Mouse (Mus musculus): ENCODE results near the gene Car2. TPM values are rescaled to one million over a fixed set of nuclear protein-coding genes. Genes with fewer than 3 reads are reported as not detected.

Car2 gene
- polyA plus RNA-seq (2015; fragmentation: Nextera tagmentation; extraction: Ambion mirVana) = 53.3 and 79.5 TPM in 2 replicates

DNA sequence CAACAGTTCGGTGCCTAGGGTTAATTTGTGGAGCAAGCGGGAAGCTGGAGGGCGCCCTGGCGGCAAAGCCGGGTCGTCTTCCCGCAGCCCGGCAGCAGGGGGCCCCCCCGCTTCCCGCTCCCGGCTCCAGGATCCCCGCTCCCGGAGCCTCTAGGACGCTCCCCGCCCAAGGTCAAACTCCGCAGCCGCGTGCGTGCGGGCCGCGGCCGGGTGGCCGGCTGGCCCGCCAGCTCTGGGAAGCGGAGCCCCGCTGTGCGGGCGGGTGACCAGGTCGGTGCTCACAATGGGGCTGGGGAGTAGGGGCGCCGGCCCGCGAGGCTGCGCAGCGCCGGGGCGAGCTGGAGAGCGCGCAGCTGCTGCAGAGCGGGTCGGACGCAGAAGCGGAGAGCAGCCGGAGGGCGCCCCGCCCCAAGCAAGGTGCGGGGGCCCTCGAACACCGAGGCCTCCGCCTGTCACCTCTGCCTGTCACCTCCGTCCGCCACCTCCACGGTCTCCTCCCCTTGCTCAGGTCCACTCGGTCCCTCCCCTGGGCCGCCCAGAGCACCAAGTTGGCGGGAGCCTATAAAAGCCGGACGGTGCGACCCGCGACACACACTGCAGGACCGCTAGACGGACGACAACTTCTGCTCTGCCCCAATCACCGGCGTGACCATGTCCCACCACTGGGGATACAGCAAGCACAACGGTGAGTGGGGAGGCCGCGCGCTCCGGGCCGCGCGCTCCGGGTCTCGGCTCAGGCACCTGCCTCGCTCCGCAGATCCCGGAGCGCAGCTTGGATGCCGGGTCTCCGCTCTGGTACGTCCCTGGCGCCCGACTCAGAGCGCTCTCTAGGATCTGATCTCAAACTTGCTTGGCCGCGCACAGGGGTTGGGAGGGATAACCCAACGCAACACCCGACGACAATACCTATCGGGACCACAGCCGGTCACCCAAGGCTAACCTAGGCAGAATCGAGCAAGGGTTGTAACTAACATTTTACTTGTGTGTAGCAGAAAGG lies at the start of gene Car2:
Car2 (plus strand) TSS at position 172 of the 997 bp plus-strand sequence.
- H3K9me3 ChIP-seq (replicated peaks) = no peaks in the 10 kb centered on the region
- H3K27ac ChIP-seq = peak within 1 kb of the TSS; percentile 82
- H3K4me1 ChIP-seq (replicated peaks) = peaks cover 7% of the 10 kb centered on the region; the same call in 1 of the 2 replicates
- H3K27me3 ChIP-seq = no peaks in the 10 kb centered on the region
- H3K4me3 ChIP-seq = peak within 1 kb of the TSS; percentile 93
- peak; percentile 86 for ATAC-seq (replicated peaks; ENCODE audit: insufficient number of reproducible peaks, insufficient read depth, low FRiP score, low read depth)
- H3K9ac ChIP-seq = peak within 1 kb of the TSS; percentile 77
- no peaks in the 10 kb centered on the region for H3K36me3 ChIP-seq
- H3K4me2 ChIP-seq = peak within 1 kb of the TSS; percentile 87
- under 1% methylated on average over 92 of the region's 95 CpGs for WGBS

DNA sequence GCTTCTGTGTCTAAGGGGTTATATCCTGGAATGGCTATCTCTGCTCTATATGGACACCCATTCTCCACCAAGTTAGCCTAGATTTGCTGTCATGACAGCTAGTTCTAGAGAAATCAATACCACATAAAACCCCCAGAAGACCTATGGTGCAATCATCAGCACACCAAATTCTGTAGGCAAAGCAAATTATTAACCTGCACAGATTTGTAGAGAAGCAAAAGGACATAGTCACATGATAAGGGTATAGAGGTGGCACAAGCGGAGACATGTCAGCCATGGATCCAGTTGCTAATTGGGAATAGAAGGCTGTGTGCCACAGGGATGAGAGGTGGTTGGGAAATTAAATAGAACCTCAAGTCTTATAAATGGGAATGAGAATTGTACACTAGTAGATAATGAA lies 47.1 kb upstream of the Car2 start:
- Histone ChIP-seq H3K4me2 (no peak overlapping the region), H3K9me3 (replicated peaks) (no peaks in the 10 kb centered on the region), H3K4me3 (no peak overlapping the region), H3K4me1 (replicated peaks) (no peaks in the 10 kb centered on the region), H3K27ac (no peak overlapping the region), H3K36me3 (no peaks in the 10 kb centered on the region), H3K27me3 (no peaks in the 10 kb centered on the region), H3K9ac (no peak overlapping the region)
- 83% methylated on average over 1 of the region's 1 CpGs for WGBS
- ATAC-seq (replicated peaks; ENCODE audit: insufficient number of reproducible peaks, insufficient read depth, low FRiP score, low read depth) = no peak

DNA sequence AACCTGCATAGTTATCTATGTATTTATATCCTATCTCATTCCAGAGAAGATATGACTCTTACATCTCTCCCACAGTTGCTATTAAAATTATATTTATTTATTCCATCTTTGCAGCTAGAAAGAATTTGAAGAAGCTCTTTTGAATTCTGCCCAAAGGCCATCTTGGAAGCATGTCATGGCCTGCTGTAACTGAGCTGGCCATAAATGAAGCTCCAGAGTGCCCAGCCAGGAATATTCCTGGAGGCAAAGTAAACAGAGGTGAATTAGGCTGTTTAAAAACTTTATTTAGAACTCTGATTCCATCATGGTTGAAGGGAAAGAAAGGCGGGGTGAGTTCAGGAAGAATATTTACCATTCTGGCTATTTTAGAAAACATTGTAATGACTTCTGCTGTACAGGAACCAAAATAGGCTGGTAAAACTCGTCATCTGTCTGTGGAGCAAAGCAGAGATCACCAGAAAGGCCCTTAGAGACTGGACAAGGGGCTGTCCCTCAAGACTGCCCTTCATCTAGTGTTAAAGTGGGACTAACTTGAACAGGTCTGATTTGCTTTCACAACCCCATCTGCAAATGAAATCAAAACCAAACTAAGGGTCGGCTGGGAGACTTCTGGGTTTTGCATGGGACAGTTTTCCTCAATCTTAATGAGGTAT lies 46.5 kb upstream of the Car2 start:
- H3K4me3 ChIP-seq = no peak overlapping the region
- no peak overlapping the region for H3K9ac ChIP-seq
- 66% methylated on average over 3 of the region's 3 CpGs for WGBS
- H3K9me3 ChIP-seq (replicated peaks) = no peaks in the 10 kb centered on the region
- no peak overlapping the region for H3K27ac ChIP-seq
- no peak overlapping the region for H3K4me2 ChIP-seq
- no peak for ATAC-seq (replicated peaks; ENCODE audit: insufficient number of reproducible peaks, insufficient read depth, low FRiP score, low read depth)
- H3K36me3 ChIP-seq = no peaks in the 10 kb centered on the region
- no peaks in the 10 kb centered on the region for H3K27me3 ChIP-seq
- H3K4me1 ChIP-seq (replicated peaks) = no peaks in the 10 kb centered on the region

DNA sequence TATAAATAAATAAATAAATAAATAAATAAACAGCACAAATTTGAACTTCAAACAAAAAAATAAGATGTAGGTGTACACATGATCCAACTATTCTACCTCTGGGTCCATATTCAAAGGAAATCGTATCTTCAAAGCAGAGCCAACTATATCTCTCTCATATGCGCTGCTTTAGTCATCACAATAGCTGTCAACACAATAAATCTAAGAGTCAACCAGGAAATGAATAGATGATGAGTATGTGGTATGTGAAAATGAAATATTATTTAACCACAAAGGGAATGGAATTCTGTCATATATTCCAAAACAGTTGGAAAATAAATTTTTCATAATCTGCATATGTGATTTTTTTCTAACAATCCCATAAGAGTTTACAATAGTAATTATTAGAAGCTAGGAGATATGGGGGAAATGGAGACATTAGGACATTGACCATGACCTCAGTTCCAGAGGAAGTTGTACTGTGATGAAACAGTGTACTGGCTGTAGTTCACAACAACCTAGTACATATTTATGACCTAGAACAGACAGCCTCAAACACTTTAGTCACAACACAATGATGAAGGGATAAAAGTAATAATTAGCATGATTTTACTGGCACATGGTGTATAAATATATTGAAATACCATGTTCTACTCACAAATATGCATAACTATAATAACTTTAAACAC lies 37.4 kb upstream of the Car2 start:
- Histone ChIP-seq H3K9me3 (replicated peaks) (no peaks in the 10 kb centered on the region), H3K27ac (no peak overlapping the region), H3K4me2 (no peak overlapping the region), H3K4me1 (replicated peaks) (no peaks in the 10 kb centered on the region), H3K36me3 (no peaks in the 10 kb centered on the region), H3K4me3 (no peak overlapping the region), H3K9ac (no peak overlapping the region), H3K27me3 (no peaks in the 10 kb centered on the region)
- no peak for ATAC-seq (replicated peaks; ENCODE audit: insufficient number of reproducible peaks, insufficient read depth, low FRiP score, low read depth)
- 74% methylated on average over 2 of the region's 2 CpGs for WGBS

DNA sequence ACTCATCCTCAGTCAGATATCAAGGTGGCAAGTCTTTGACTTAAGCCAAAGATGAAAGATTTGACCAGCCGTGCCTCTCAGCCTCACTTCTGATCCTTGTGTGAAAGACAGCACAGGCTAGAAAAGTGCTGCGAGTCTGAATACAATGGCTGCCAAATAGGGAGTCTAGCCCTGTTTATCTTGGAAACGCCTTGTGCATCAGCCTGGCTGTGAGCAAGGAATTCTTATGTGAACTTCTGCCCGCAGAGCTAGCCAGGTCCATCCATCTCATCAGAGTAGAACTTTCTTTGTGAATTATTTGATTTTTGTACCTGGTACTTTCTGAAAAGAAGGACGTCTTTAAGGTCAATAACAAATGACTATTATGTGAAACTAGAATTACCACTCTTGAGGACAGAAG lies 32.1 kb upstream of the Car2 start:
- no peaks in the 10 kb centered on the region for H3K9me3 ChIP-seq (replicated peaks)
- no peak for ATAC-seq (replicated peaks; ENCODE audit: insufficient number of reproducible peaks, insufficient read depth, low FRiP score, low read depth)
- H3K36me3 ChIP-seq = no peaks in the 10 kb centered on the region
- no peaks in the 10 kb centered on the region for H3K4me1 ChIP-seq (replicated peaks)
- H3K4me2 ChIP-seq = no peak overlapping the region
- H3K27me3 ChIP-seq = no peaks in the 10 kb centered on the region
- WGBS = 50% methylated on average over 5 of the region's 5 CpGs
- H3K9ac ChIP-seq = no peak overlapping the region
- no peak overlapping the region for H3K4me3 ChIP-seq
- no peak overlapping the region for H3K27ac ChIP-seq

DNA sequence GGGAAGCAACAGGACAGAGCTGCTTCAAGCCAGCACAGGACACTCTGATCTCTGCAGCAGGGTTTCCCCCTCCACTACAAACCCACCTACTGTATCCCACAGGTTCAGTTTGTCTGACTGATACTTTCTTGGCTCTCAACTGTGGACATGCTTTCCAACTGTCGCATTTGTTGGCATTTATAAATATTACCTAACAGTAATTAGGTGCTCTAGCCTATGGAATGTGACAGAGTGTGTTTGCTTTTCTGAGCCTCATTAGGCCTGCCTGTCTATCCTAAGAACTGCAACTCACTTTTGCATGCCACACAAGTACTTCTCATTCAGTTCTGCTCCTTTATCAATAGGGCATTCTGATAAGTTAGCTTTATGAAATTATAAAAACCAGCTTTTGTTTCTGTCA lies 31.6 kb upstream of the Car2 start:
- Histone ChIP-seq H3K27me3 (no peaks in the 10 kb centered on the region), H3K27ac (no peak overlapping the region), H3K4me3 (no peak overlapping the region), H3K36me3 (no peaks in the 10 kb centered on the region), H3K4me2 (no peak overlapping the region), H3K9ac (no peak overlapping the region), H3K9me3 (replicated peaks) (no peaks in the 10 kb centered on the region), H3K4me1 (replicated peaks) (no peaks in the 10 kb centered on the region)
- 42% methylated on average over 1 of the region's 1 CpGs for WGBS
- no peak for ATAC-seq (replicated peaks; ENCODE audit: insufficient number of reproducible peaks, insufficient read depth, low FRiP score, low read depth)

DNA sequence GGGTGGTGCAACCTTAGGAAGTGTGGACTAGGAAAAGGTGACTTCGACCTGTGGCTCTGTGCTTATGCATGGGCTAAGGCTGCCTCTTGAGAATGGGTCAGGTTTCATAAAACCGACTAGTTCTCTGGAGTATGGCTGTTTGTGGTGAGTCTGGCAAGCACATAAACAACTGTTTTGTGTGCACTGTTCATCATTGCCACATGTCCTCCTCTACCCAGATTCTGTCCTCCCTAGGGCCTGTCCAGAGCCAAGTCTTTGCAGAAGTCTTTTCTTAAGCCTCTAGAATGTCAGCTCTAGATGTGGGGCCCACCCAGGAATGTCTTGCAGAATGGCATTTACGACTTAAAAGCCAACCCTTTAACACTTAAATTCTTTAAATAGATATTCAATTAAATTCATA lies 28.2 kb upstream of the Car2 start:
- Histone ChIP-seq H3K27ac (no peak overlapping the region), H3K4me1 (replicated peaks) (peaks cover 5% of the 10 kb centered on the region), H3K4me3 (no peak overlapping the region), H3K9ac (no peak overlapping the region), H3K9me3 (replicated peaks) (no peaks in the 10 kb centered on the region), H3K4me2 (no peak overlapping the region), H3K27me3 (no peaks in the 10 kb centered on the region), H3K36me3 (no peaks in the 10 kb centered on the region)
- 69% methylated on average over 3 of the region's 3 CpGs for WGBS
- no peak for ATAC-seq (replicated peaks; ENCODE audit: insufficient number of reproducible peaks, insufficient read depth, low FRiP score, low read depth)

DNA sequence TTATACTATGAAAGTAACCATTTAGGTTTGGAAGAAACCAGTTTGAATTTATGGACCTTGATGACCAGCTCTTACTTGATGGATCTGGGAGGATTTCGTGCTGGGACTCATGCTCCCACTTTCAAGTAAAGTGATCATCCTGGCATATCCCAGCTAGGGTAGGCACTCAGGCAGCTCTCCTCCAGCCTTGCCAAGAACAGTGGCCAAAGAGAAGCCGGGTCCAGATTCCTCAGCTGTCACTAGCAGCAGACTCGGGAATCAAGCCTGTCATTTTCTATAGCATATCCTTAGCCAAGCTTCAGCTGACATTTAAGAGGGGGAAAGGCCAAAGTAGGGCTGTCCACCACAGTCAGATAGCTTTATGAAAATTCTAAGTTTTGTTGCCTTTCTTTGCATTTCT lies 25.8 kb upstream of the Car2 start:
- H3K4me1 ChIP-seq (replicated peaks) = peaks cover 9% of the 10 kb centered on the region
- no peak overlapping the region for H3K4me2 ChIP-seq
- no peak overlapping the region for H3K9ac ChIP-seq
- H3K27me3 ChIP-seq = no peaks in the 10 kb centered on the region
- WGBS = 60% methylated on average over 3 of the region's 3 CpGs
- no peaks in the 10 kb centered on the region for H3K9me3 ChIP-seq (replicated peaks)
- no peak for ATAC-seq (replicated peaks; ENCODE audit: insufficient number of reproducible peaks, insufficient read depth, low FRiP score, low read depth)
- H3K36me3 ChIP-seq = no peaks in the 10 kb centered on the region
- H3K27ac ChIP-seq = no peak overlapping the region
- no peak overlapping the region for H3K4me3 ChIP-seq

DNA sequence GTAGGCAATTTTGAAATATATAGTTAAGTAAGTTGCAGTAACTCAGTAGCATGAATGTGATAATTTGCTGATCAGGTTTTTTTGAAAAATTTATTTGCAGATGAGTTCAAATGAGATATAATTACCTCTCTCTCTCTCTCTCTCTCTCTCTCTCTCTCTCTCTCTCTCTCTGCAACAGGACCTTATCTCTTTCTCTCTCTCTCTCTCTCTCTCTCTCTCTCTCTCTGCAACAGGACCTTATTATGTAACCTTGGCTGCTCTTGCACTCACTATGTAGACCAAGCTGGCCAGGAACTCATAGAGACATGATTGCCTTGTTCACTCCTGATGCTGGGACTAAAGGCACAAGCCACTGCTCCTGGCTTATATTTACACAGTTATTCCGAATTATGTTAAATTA lies 24.9 kb upstream of the Car2 start:
- no peaks in the 10 kb centered on the region for H3K9me3 ChIP-seq (replicated peaks)
- peaks cover 9% of the 10 kb centered on the region for H3K4me1 ChIP-seq (replicated peaks)
- H3K27ac ChIP-seq = no peak overlapping the region
- WGBS = 76% methylated on average over 1 of the region's 1 CpGs
- H3K4me2 ChIP-seq = no peak overlapping the region
- no peaks in the 10 kb centered on the region for H3K27me3 ChIP-seq
- H3K9ac ChIP-seq = no peak overlapping the region
- H3K4me3 ChIP-seq = no peak overlapping the region
- H3K36me3 ChIP-seq = no peaks in the 10 kb centered on the region
- ATAC-seq (replicated peaks; ENCODE audit: insufficient number of reproducible peaks, insufficient read depth, low FRiP score, low read depth) = no peak

DNA sequence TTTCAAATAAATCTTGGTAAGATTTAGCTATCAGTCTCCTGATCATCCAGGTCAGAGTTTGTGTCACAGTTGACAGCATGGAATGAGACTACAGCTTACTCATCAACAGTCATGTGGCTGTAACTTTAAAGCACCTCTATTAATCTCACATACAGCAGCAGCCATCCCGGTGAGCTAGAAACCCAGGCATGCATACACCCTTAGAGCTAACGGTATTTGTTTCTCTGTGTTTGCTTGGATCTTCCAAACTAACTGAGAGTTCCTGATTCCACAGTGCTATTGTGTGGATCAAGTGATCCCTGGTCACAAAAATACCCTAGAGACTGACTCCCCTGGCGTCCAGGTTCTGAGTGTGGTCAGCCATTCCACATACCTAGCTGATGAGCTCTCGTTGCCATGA lies 24.3 kb upstream of the Car2 start:
- WGBS = 40% methylated on average over 4 of the region's 4 CpGs
- H3K4me2 ChIP-seq = no peak overlapping the region

DNA sequence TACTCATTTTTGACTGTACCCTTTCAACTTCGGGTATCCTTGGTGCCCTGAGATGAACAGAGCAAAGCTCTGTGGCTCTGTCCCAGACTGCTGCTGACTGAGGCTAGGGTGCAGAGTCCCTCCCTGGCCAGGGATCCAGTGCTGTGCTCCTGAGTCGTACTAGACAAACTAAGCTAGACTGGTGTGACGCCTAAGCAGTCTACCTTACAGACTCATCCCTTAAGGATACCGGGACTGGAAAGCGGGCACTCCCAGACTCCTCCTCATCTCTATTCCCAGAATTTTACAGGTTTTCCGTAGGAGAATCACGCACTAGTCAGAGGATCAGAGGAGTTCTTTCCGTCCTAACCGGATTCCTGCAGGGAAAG lies 23.4 kb upstream of the Car2 start:
- Histone ChIP-seq H3K4me3 (peak overlapping the region; percentile 40), H3K27ac (no peak overlapping the region), H3K9ac (no peak overlapping the region), H3K4me2 (peak overlapping the region; percentile 75), H3K9me3 (replicated peaks) (no peaks in the 10 kb centered on the region), H3K27me3 (no peaks in the 10 kb centered on the region), H3K36me3 (no peaks in the 10 kb centered on the region), H3K4me1 (replicated peaks) (peaks cover 9% of the 10 kb centered on the region)
- under 1% methylated on average over 9 of the region's 9 CpGs for WGBS
- peak; percentile 22; the same call in 1 of the 2 replicates for ATAC-seq (replicated peaks; ENCODE audit: insufficient number of reproducible peaks, insufficient read depth, low FRiP score, low read depth)

More for the DNA sequence above, 24.3 kb upstream of the Car2 start:
- Histone ChIP-seq H3K9me3 (replicated peaks) (no peaks in the 10 kb centered on the region), H3K36me3 (no peaks in the 10 kb centered on the region), H3K4me1 (replicated peaks) (peaks cover 9% of the 10 kb centered on the region), H3K4me3 (no peak overlapping the region), H3K9ac (no peak overlapping the region), H3K27ac (no peak overlapping the region), H3K27me3 (no peaks in the 10 kb centered on the region)
- ATAC-seq (replicated peaks; ENCODE audit: insufficient number of reproducible peaks, insufficient read depth, low FRiP score, low read depth) = no peak

Data from heart, embryonic 15.5 days (tissue).